Mouse (Mus musculus): Measurements from ENCODE around the gene Fzd5.

DNA sequence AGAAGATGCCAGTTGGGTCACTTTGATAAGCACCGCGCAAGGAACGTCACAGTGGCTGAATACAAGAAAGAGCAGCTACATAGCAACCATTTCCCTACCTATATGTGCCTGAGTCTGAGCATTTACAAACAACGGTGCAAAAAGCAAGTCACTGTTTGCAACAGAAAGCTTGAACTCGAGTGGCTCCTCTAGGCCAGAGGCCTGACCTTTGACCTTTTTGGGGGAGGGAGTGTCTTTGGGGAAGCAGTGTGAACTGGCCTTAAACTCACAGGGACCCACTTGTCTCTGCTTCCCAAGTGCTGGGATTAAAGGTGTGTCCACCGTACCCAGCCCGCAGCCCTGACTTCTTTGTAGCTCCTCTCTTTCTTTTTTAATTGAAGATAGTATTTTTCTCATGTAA, 16.1 kb upstream of the Fzd5 start:
- no peak for TF ChIP-seq EP300 (IDR thresholded peaks at IDR 0.05; ENCODE audit: low read depth)
- no peak for TF ChIP-seq CTCF (IDR thresholded peaks at IDR 0.05; ENCODE audit: low read depth)

Data from liver, postnatal 0 days (tissue).